Mouse (Mus musculus): ENCODE measurements at regions not wholly inside any gene's neighbourhood (a gene's known extent, or its start where the extent isn't known, plus 50 kb on each side); places are given as distances from the start of the nearest gene placed in this dataset.

- peak; percentile 63 for DNase-seq
These were observed 116.2 kb upstream of the Meis2 start for GRCm38 (mm10) chr2:116181861-116182260.

GRCm38 (mm10) chr2:116177155-116177554 is 111.5 kb upstream of the Meis2 start:
- DNase-seq, result no peak

GRCm38 (mm10) chr2:116165871-116166770 is 100.5 kb upstream of the Meis2 start:
- no peak for DNase-seq

Data from right cerebral cortex, postnatal 25 days (tissue).